Mouse (Mus musculus) central nervous system, embryonic 18 days (tissue): ENCODE results near the gene Scgb1b10. TPM values are rescaled to one million over a fixed set of nuclear protein-coding genes. Genes with fewer than 3 reads are reported as not detected.

Experiments used
- polyA plus RNA-seq: library from polyadenylated mRNA; depleted of rRNA; stranded (reverse); fragments of >200 nt; gene quantifications from 2 replicates; pipeline ENCODE4 v1.2.3, GENCODE M21; 2012; rRNA removed

Scgb1b10 gene
- polyA plus RNA-seq, result not detected in 2 replicates

GRCm38 (mm10) chr7:32100553-32100952, at the start of gene Scgb1b10:
Gene Scgb1b10, plus strand, starts transcription at chr7:32100853.

Other genes with a start within 250 kb of the Scgb1b10 start
- gene Scgb2b11, start 110.3 kb downstream of the Scgb1b10 start, polyA plus RNA-seq, result not detected in 2 replicates
- not detected in 2 replicates for gene Scgb1b11, start 122.0 kb downstream of the Scgb1b10 start, polyA plus RNA-seq
- not detected in 2 replicates for gene Scgb2b12, start 226.4 kb downstream of the Scgb1b10 start, polyA plus RNA-seq
- gene Scgb1b12, start 233.3 kb downstream of the Scgb1b10 start, polyA plus RNA-seq, result not detected in 2 replicates